Mouse (Mus musculus): ENCODE data around the gene Samd4.

DNA sequence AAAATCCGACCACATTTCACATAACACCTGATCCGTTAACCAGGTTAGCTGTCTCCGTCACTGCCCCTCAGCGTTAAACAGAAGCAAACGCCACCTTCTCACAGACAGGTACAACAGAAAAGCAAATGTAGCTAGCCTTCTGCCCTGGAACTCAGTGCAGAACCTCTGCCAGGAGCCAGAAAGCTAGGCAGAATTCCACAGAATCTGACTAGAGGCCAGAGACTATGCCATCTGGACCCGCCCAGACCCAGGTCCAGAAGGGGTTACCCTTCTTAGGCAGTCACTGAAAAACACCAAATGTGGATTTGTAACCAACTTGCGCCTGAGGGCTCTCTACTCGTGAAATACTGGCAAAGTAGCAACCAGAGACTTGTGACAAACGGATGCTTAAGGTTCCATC, 228.7 kb downstream of the Samd4 start:
- no peak for TF ChIP-seq CTCF (IDR thresholded peaks at IDR 0.05; ENCODE audit: low read depth)
- no peak for TF ChIP-seq EP300 (IDR thresholded peaks at IDR 0.05; ENCODE audit: low read depth)
